Mouse (Mus musculus) stomach, embryonic 14.5 days (tissue): ENCODE results near the gene Ahrr. TPM values are rescaled to one million over a fixed set of nuclear protein-coding genes. Genes with fewer than 3 reads are reported as not detected.

Experiments
- ATAC-seq: fragments of 200-750 bp; cut with Nextera tagmentation; 2 replicates; pipeline ENCODE4 v1.8.0; 2017; ENCODE audit warnings: low read depth, moderate TSS enrichment; ENCODE audit not compliant: insufficient number of reproducible peaks, insufficient read depth, low FRiP score
- H3K27ac ChIP-seq: fragments of 300-500 bp; sonication (generic); 2 replicates; pipeline ENCODE4 v1.5.1; 2014; ENCODE audit warnings: mild to moderate bottlenecking, low read length, moderate library complexity, mixed read lengths
- H3K27me3 ChIP-seq: fragments of 300-500 bp; sonication (generic); 2 replicates; pipeline ENCODE4 v1.6.1; 2014; ENCODE audit warnings: low read length, control low read depth, mixed read lengths; ENCODE audit not compliant: control insufficient read depth, insufficient read depth
- H3K36me3 ChIP-seq: fragments of 300-500 bp; sonication (generic); 2 replicates; pipeline ENCODE4 v1.6.1; 2014; ENCODE audit warnings: mild to moderate bottlenecking, control low read depth, low read length, moderate library complexity, mixed read lengths; ENCODE audit not compliant: control insufficient read depth, insufficient read depth
- H3K4me1 ChIP-seq: fragments of 300-500 bp; sonication (generic); 2 replicates; pipeline ENCODE4 v1.6.1; 2014; ENCODE audit warnings: low read length, control low read depth, mixed read lengths; ENCODE audit not compliant: control insufficient read depth, insufficient read depth
- H3K4me2 ChIP-seq: fragments of 300-500 bp; sonication (generic); replicated peaks from 2 replicates; pipeline ENCODE4 v1.6.1; 2014; ENCODE audit warnings: low read depth, low read length, control low read depth
- H3K4me3 ChIP-seq: fragments of 300-500 bp; sonication (generic); 2 replicates; pipeline ENCODE4 v1.5.1; 2014; ENCODE audit warnings: low read depth, low read length, control low read depth
- H3K9ac ChIP-seq: fragments of 300-500 bp; sonication (generic); replicated peaks from 2 replicates; pipeline ENCODE4 v1.6.1; 2014; ENCODE audit warnings: low read depth, mild to moderate bottlenecking, control low read depth, low read length, moderate library complexity, mixed read lengths
- H3K9me3 ChIP-seq: fragments of 300-500 bp; sonication (generic); 2 replicates; pipeline ENCODE4 v1.6.1; 2016; ENCODE audit warnings: low read depth, low read length, control low read depth; ENCODE audit not compliant: control insufficient read depth
- WGBS: fragments of 180-500 bp; shearing (Covaris S2); extraction: QIAGEN DNeasy Blood & Tissue Kit; methylation state at CpG from one replicate; pipeline ENCODE4 v1.1.7; 2014; 5-methylcytosine and 5-hydroxymethylcytosine counted together
- polyA plus RNA-seq: library from polyadenylated mRNA; unstranded; fragments of >200 nt; fragmentation: Nextera tagmentation; extraction: Ambion mirVana; gene quantifications from 2 replicates; pipeline ENCODE4 v1.2.1, GENCODE M21; 2014

The Ahrr gene
- polyA plus RNA-seq, 1 experiment from 2014 or later: 0.54 TPM

- Histone ChIP-seq H3K27me3 (no peaks in the 10 kb centered on the region), H3K9me3 (no peaks in the 10 kb centered on the region), H3K4me1 (no peaks in the 10 kb centered on the region), H3K4me2 (peak overlapping the region; percentile 81), H3K9ac (peak overlapping the region; percentile 46; the same call in 1 of the 2 replicates), H3K36me3 (no peaks in the 10 kb centered on the region), H3K4me3 (peak overlapping the region; percentile 48), H3K27ac (no peak overlapping the region)
- peak; percentile 71; the same call in 1 of the 2 replicates for ATAC-seq
- 4% methylated on average over 10 of the region's 10 CpGs for WGBS
Measured at GRCm38 (mm10) chr13:74260231-74260992, 31.7 kb downstream of the Ahrr start.

GRCm38 (mm10) chr13:74259460-74260230, 32.5 kb downstream of the Ahrr start:
- no peak overlapping the region for H3K27ac ChIP-seq
- peak overlapping the region; percentile 48 for H3K4me3 ChIP-seq
- H3K9ac ChIP-seq: peak overlapping the region; percentile 46
- WGBS: 3% methylated on average over 35 of the region's 35 CpGs
- H3K36me3 ChIP-seq: no peaks in the 10 kb centered on the region
- peak overlapping the region; percentile 81 for H3K4me2 ChIP-seq
- H3K27me3 ChIP-seq: no peaks in the 10 kb centered on the region
- peak; percentile 51; the same call in 1 of the 2 replicates for ATAC-seq
- no peaks in the 10 kb centered on the region for H3K4me1 ChIP-seq
- H3K9me3 ChIP-seq: no peaks in the 10 kb centered on the region

- H3K36me3 ChIP-seq: no peaks in the 10 kb centered on the region
Measured at GRCm38 (mm10) chr13:74246494-74246893, 45.6 kb downstream of the Ahrr start.

GRCm38 (mm10) chr13:74245899-74246231, 46.3 kb downstream of the Ahrr start:
- ATAC-seq: no peak
- no peaks in the 10 kb centered on the region for H3K36me3 ChIP-seq
- no peak overlapping the region for H3K9ac ChIP-seq
- no peaks in the 10 kb centered on the region for H3K27me3 ChIP-seq
- H3K4me3 ChIP-seq: no peak overlapping the region
- no peaks in the 10 kb centered on the region for H3K4me1 ChIP-seq
- H3K4me2 ChIP-seq: no peak overlapping the region
- H3K27ac ChIP-seq: no peak overlapping the region
- WGBS: 78% methylated on average over 4 of the region's 4 CpGs
- H3K9me3 ChIP-seq: no peaks in the 10 kb centered on the region

More at GRCm38 (mm10) chr13:74246494-74246893, 45.6 kb downstream of the Ahrr start:
- Histone ChIP-seq H3K27ac (no peak overlapping the region), H3K4me1 (no peaks in the 10 kb centered on the region), H3K4me3 (no peak overlapping the region), H3K27me3 (no peaks in the 10 kb centered on the region), H3K9me3 (no peaks in the 10 kb centered on the region), H3K4me2 (no peak overlapping the region), H3K9ac (no peak overlapping the region)
- ATAC-seq: no peak

GRCm38 (mm10) chr13:74245214-74245898, 46.8 kb downstream of the Ahrr start:
- H3K27me3 ChIP-seq: no peaks in the 10 kb centered on the region
- WGBS: 34% methylated on average over 17 of the region's 17 CpGs

GRCm38 (mm10) chr13:74237574-74237973, 54.6 kb downstream of the Ahrr start:
- Histone ChIP-seq H3K36me3 (no peaks in the 10 kb centered on the region), H3K9me3 (no peaks in the 10 kb centered on the region), H3K4me2 (no peak overlapping the region), H3K27ac (no peak overlapping the region), H3K4me1 (no peaks in the 10 kb centered on the region), H3K27me3 (no peaks in the 10 kb centered on the region), H3K9ac (no peak overlapping the region), H3K4me3 (no peak overlapping the region)
- ATAC-seq: no peak
- 66% methylated on average over 7 of the region's 7 CpGs for WGBS

More at GRCm38 (mm10) chr13:74245214-74245898, 46.8 kb downstream of the Ahrr start:
- Histone ChIP-seq H3K9me3 (no peaks in the 10 kb centered on the region), H3K4me2 (0 out of 2 replicates have a peak overlapping the region, but pooled peaks have one; percentile 16), H3K4me3 (no peak overlapping the region), H3K36me3 (no peaks in the 10 kb centered on the region), H3K4me1 (no peaks in the 10 kb centered on the region), H3K27ac (no peak overlapping the region), H3K9ac (no peak overlapping the region)
- ATAC-seq: peak; percentile 76; the same call in 1 of the 2 replicates

GRCm38 (mm10) chr13:74220659-74221058, 71.5 kb downstream of the Ahrr start:
- no peak overlapping the region for H3K9ac ChIP-seq
- WGBS: 38% methylated on average over 1 of the region's 1 CpGs
- ATAC-seq: no peak
- no peak overlapping the region for H3K4me2 ChIP-seq
- H3K4me1 ChIP-seq: no peaks in the 10 kb centered on the region
- H3K27me3 ChIP-seq: no peaks in the 10 kb centered on the region
- H3K27ac ChIP-seq: no peak overlapping the region
- no peaks in the 10 kb centered on the region for H3K36me3 ChIP-seq
- no peak overlapping the region for H3K4me3 ChIP-seq
- no peaks in the 10 kb centered on the region for H3K9me3 ChIP-seq

- no peak for ATAC-seq
- Histone ChIP-seq H3K36me3 (no peaks in the 10 kb centered on the region), H3K4me1 (no peaks in the 10 kb centered on the region), H3K27me3 (no peaks in the 10 kb centered on the region), H3K9ac (no peak overlapping the region), H3K4me2 (no peak overlapping the region), H3K9me3 (no peaks in the 10 kb centered on the region), H3K4me3 (no peak overlapping the region), H3K27ac (no peak overlapping the region)
- WGBS: 81% methylated on average over 3 of the region's 3 CpGs
Measured at GRCm38 (mm10) chr13:74218441-74218840, 73.7 kb downstream of the Ahrr start.
